Mouse (Mus musculus) lung, embryonic 16.5 days (tissue): ENCODE data around the gene Col4a3. TPM values are rescaled to one million over a fixed set of nuclear protein-coding genes. Genes with fewer than 3 reads are reported as not detected.

Experiments
- ATAC-seq: fragments of 200-750 bp; cut with Nextera tagmentation; 2 replicates; pipeline ENCODE4 v1.8.0; 2017; ENCODE audit warnings: low read depth, mild to moderate bottlenecking, moderate library complexity
- H3K27ac ChIP-seq: fragments of 300-500 bp; sonication (generic); 2 replicates; pipeline ENCODE4 v1.5.1; 2014; ENCODE audit warnings: mild to moderate bottlenecking, control low read depth, low read length
- H3K27me3 ChIP-seq: fragments of 300-500 bp; sonication (generic); 2 replicates; pipeline ENCODE4 v1.6.1; 2014; ENCODE audit warnings: low read depth, low read length, mixed read lengths; ENCODE audit not compliant: control insufficient read depth, insufficient read depth
- H3K36me3 ChIP-seq: fragments of 300-500 bp; sonication (generic); 2 replicates; pipeline ENCODE4 v1.6.1; 2014; ENCODE audit warnings: low read length; ENCODE audit not compliant: control insufficient read depth, insufficient read depth
- H3K4me1 ChIP-seq: fragments of 300-500 bp; sonication (generic); replicated peaks from 2 replicates; pipeline ENCODE4 v1.6.1; 2014; ENCODE audit warnings: low read length, mixed read lengths; ENCODE audit not compliant: control insufficient read depth, insufficient read depth
- H3K4me2 ChIP-seq: fragments of 300-500 bp; sonication (generic); 2 replicates; pipeline ENCODE4 v1.6.1; 2014; ENCODE audit warnings: low read depth, low read length, control low read depth
- H3K4me3 ChIP-seq: fragments of 300-500 bp; sonication (generic); 2 replicates; pipeline ENCODE4 v1.5.1; 2014; ENCODE audit warnings: mild to moderate bottlenecking, low read length, control low read depth
- H3K9ac ChIP-seq: fragments of 300-500 bp; sonication (generic); 2 replicates; pipeline ENCODE4 v1.6.1; 2014; ENCODE audit warnings: low read length, control low read depth
- H3K9me3 ChIP-seq: fragments of 300-500 bp; sonication (generic); 2 replicates; pipeline ENCODE4 v1.6.1; 2016; ENCODE audit warnings: low read length; ENCODE audit not compliant: control insufficient read depth
- WGBS: fragments of 180-500 bp; shearing (Covaris S2); extraction: QIAGEN DNeasy Blood & Tissue Kit; methylation state at CpG from one replicate; pipeline ENCODE4 v1.1.7; 2014; 5-methylcytosine and 5-hydroxymethylcytosine counted together
- polyA plus RNA-seq: library from polyadenylated mRNA; unstranded; fragments of >200 nt; fragmentation: Nextera tagmentation; extraction: Ambion mirVana; gene quantifications from 2 replicates; pipeline ENCODE4 v1.2.1, GENCODE M21; 2015

Col4a3 gene
- polyA plus RNA-seq, 1 experiment from 2014 or later = 7.0 TPM

GRCm38 (mm10) chr1:82624934-82625333, 38.2 kb downstream of the Col4a3 start:
- Histone ChIP-seq H3K9ac (no peak overlapping the region), H3K4me3 (no peak overlapping the region), H3K27me3 (no peaks in the 10 kb centered on the region), H3K27ac (no peak overlapping the region), H3K4me1 (no peaks in the 10 kb centered on the region), H3K9me3 (no peaks in the 10 kb centered on the region), H3K36me3 (no peaks in the 10 kb centered on the region), H3K4me2 (no peak overlapping the region)
- ATAC-seq = no peak
- 75% methylated on average over 6 of the region's 6 CpGs for WGBS

DNA sequence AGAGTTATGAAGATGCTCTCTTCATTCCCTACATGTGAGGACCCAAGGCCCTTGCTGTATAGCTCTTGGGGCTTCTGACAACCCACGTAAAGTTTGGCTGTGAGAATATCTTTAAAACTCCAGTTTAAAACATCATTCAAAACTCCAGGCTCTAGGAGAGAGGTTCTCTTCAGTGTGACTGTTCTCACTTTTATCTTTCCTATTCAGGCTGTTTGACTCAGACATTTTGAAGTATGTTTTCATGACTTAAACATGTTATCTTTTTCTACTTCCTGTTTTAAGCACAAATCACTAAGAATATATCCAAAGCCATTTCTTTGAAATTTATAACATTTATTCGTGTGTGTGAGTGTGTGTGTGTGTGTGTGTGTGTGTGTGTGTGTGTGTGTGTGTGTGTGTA, 38.8 kb downstream of the Col4a3 start:
- H3K4me3 ChIP-seq = no peak overlapping the region
- no peak overlapping the region for H3K9ac ChIP-seq
- H3K4me1 ChIP-seq = no peaks in the 10 kb centered on the region
- no peaks in the 10 kb centered on the region for H3K36me3 ChIP-seq
- no peaks in the 10 kb centered on the region for H3K27me3 ChIP-seq
- ATAC-seq = no peak
- 46% methylated on average over 2 of the region's 2 CpGs for WGBS
- H3K27ac ChIP-seq = no peak overlapping the region
- H3K9me3 ChIP-seq = no peaks in the 10 kb centered on the region
- no peak overlapping the region for H3K4me2 ChIP-seq

DNA sequence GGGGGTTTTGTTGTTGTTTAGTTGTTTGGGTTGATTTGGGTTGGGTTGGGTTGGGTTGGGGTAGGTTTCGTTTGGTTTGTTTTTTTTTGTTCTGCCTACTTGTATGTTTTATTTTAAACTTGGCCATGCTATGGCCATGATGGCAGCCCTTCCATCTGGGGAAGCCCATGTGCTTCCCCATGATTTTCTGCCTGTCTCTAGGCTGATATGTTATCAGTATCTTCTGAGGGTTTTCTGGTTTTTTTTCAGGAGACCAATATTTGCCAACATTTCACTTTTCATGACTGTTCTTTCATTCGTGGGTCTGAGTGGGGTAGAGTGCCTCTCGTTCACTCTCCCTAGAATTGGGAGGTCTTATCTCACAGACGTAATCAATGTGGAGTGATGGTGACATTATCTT, 40.9 kb downstream of the Col4a3 start:
- no peak overlapping the region for H3K9ac ChIP-seq
- 14% methylated on average over 4 of the region's 4 CpGs for WGBS
- no peaks in the 10 kb centered on the region for H3K9me3 ChIP-seq
- no peaks in the 10 kb centered on the region for H3K4me1 ChIP-seq
- H3K4me2 ChIP-seq = no peak overlapping the region
- no peaks in the 10 kb centered on the region for H3K27me3 ChIP-seq
- 0 out of 2 replicates have a peak, but pooled peaks have one; percentile 28 for ATAC-seq
- H3K4me3 ChIP-seq = no peak overlapping the region
- no peaks in the 10 kb centered on the region for H3K36me3 ChIP-seq
- no peak overlapping the region for H3K27ac ChIP-seq

DNA sequence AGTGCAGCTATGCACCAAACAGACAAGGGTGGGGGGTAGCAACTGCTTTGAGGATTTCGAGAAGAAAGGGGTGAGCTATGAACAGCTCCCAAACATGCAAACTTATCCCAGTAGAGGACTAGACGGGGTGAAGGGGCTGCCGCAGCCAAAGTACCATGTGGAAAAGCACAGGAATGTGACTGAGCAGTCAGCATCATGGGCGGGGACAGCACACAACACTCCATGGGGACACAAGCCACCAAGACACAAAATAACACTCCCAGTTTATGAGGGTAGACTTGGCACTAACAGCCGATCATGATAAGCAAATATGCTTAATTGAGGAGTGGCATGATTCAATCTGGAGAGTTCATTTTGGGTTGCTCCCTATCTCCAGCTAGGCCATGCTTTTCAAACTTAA, 42.8 kb downstream of the Col4a3 start:
- 73% methylated on average over 5 of the region's 5 CpGs for WGBS
- Histone ChIP-seq H3K9me3 (no peaks in the 10 kb centered on the region), H3K9ac (no peak overlapping the region), H3K27me3 (no peaks in the 10 kb centered on the region), H3K4me2 (no peak overlapping the region), H3K4me3 (no peak overlapping the region), H3K27ac (no peak overlapping the region), H3K4me1 (no peaks in the 10 kb centered on the region; the same call in 1 of the 2 replicates), H3K36me3 (no peaks in the 10 kb centered on the region)
- ATAC-seq = no peak

DNA sequence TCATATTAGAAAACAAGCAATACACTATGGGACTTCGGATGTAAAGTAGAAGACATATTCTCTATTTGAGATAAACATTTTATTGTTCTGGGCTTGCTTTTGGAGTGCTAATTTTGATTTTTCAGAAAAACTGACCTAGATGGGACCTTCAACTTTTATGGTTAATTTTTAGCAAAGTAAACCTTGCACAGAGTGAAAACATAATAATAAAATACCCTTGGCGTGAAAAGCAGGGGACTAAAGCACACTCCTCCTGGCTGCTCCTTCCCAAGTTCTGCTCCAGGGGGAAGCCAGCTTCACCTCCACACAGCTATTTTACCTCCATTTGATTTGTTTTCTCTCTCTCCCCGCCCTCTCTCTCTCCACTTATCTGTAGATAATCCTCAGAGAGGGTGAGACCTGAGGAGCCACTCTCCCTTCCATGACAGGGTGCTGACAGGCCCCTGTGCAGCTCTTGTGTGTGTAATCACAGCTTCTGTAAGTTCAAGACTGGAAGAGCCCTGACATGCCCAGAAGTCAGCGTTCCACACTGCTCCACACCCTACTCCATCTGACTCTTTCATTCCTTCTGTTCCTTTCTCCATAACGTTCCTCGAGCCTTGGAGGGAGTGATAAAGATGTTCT, 44.6 kb downstream of the Col4a3 start:
- Histone ChIP-seq H3K27ac (no peak overlapping the region), H3K4me1 (no peaks in the 10 kb centered on the region; the same call in 1 of the 2 replicates), H3K4me3 (no peak overlapping the region), H3K27me3 (no peaks in the 10 kb centered on the region), H3K4me2 (no peak overlapping the region), H3K36me3 (no peaks in the 10 kb centered on the region), H3K9me3 (no peaks in the 10 kb centered on the region), H3K9ac (no peak overlapping the region)
- 24% methylated on average over 6 of the region's 6 CpGs for WGBS
- no peak for ATAC-seq

DNA sequence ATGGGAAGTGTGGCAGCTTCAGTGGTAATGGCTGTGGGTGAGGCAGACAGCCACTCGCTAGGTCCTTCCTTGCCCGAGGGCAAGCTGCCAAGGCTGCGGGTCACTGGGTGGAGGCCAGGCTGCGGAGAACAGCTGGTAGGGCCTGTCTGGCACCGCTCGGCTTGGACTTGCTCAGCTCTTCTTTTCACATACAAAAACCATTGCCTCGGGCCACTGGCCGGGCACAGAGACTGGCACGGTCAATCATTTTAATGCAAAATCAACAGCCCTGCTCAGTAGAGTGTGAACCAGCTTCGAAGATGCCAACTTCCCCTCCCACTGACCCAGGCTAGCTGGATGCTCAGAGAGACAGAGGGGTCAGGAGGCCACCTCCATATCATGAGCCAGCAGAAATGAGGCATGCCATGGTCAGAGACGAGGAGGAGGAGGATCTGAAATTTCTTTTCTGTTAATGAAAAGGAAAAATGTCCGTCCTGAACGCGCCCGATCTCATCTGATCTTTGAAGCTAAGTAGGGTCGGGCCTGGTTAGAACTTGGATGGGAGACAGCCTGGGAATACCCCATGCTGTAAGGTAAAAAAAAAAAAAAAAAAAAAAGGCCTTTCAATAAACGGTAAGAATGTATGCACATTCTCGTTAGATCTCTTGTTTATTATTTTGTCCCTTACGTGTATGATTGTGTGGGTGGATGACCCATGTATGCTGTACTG, 48.0 kb downstream of the Col4a3 start:
- no peak overlapping the region for H3K4me3 ChIP-seq
- H3K9me3 ChIP-seq = no peaks in the 10 kb centered on the region
- peak; percentile 28; the same call in 1 of the 2 replicates for ATAC-seq
- no peaks in the 10 kb centered on the region; the same call in 1 of the 2 replicates for H3K4me1 ChIP-seq
- no peak overlapping the region for H3K4me2 ChIP-seq
- H3K27ac ChIP-seq = no peak overlapping the region
- no peak overlapping the region for H3K9ac ChIP-seq
- no peaks in the 10 kb centered on the region for H3K36me3 ChIP-seq
- H3K27me3 ChIP-seq = no peaks in the 10 kb centered on the region
- WGBS = 68% methylated on average over 19 of the region's 19 CpGs

GRCm38 (mm10) chr1:82635254-82635620, 48.5 kb downstream of the Col4a3 start:
- Histone ChIP-seq H3K9me3 (no peaks in the 10 kb centered on the region), H3K4me3 (no peak overlapping the region), H3K4me1 (no peaks in the 10 kb centered on the region; the same call in 1 of the 2 replicates), H3K36me3 (no peaks in the 10 kb centered on the region), H3K4me2 (no peak overlapping the region), H3K27me3 (no peaks in the 10 kb centered on the region), H3K27ac (no peak overlapping the region), H3K9ac (no peak overlapping the region)
- 72% methylated on average over 9 of the region's 9 CpGs for WGBS
- no peak for ATAC-seq

DNA sequence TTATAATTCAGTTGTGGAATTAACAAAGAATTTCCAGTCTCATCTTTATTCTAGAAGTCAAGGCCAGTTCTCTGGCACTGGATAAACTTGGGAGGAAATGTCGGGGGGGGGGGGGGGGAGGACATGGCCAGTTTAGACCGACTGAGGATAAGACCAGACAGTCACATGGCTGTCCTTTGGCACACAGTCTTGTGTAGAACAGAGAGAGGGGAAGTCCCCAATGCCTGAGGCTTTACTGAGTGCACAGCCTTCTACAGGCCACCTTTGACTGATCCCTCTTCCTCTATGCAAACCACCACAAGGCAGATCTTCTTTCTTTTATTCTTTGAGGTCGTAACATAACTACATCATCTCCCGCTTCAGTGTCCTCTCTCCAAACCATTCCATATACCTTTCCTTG, 49.6 kb downstream of the Col4a3 start:
- H3K4me1 ChIP-seq = peaks cover 1% of the 10 kb centered on the region; the same call in 1 of the 2 replicates
- no peak overlapping the region for H3K27ac ChIP-seq
- H3K4me3 ChIP-seq = no peak overlapping the region
- no peak overlapping the region for H3K9ac ChIP-seq
- H3K9me3 ChIP-seq = no peaks in the 10 kb centered on the region
- no peak overlapping the region for H3K4me2 ChIP-seq
- no peaks in the 10 kb centered on the region for H3K27me3 ChIP-seq
- ATAC-seq = peak; percentile 43; the same call in 1 of the 2 replicates
- H3K36me3 ChIP-seq = no peaks in the 10 kb centered on the region
- WGBS = 73% methylated on average over 4 of the region's 4 CpGs

DNA sequence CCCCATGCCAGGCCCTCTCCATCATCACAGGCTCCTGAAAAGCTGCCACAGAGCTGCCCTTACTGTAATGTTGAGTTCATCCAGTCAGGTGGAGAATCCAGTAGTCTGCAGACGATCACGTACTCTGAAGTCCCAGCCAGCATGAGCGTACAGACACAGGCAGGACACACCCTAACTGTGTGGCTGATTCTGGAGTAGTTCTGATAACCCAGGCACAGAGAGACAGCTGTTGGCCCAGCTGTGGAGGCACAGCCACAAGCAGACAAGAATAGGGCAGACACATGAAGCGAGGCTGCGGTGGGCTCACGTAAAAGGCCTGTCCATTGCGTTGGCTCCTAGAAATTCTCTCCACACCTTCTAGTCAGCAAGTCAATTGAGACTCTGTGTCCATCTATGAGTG, 50.7 kb downstream of the Col4a3 start:
- Histone ChIP-seq H3K27ac (no peak overlapping the region), H3K9me3 (no peaks in the 10 kb centered on the region), H3K4me3 (no peak overlapping the region), H3K4me1 (peaks cover 4% of the 10 kb centered on the region; the same call in 1 of the 2 replicates), H3K36me3 (no peaks in the 10 kb centered on the region), H3K4me2 (no peak overlapping the region), H3K9ac (no peak overlapping the region), H3K27me3 (no peaks in the 10 kb centered on the region)
- WGBS = 88% methylated on average over 7 of the region's 7 CpGs
- no peak for ATAC-seq
